Mouse (Mus musculus): ENCODE measurements at regions not wholly inside any gene's neighbourhood (a gene's known extent, or its start where the extent isn't known, plus 50 kb on each side); places are given as distances from the start of the nearest gene placed in this dataset.

DNA sequence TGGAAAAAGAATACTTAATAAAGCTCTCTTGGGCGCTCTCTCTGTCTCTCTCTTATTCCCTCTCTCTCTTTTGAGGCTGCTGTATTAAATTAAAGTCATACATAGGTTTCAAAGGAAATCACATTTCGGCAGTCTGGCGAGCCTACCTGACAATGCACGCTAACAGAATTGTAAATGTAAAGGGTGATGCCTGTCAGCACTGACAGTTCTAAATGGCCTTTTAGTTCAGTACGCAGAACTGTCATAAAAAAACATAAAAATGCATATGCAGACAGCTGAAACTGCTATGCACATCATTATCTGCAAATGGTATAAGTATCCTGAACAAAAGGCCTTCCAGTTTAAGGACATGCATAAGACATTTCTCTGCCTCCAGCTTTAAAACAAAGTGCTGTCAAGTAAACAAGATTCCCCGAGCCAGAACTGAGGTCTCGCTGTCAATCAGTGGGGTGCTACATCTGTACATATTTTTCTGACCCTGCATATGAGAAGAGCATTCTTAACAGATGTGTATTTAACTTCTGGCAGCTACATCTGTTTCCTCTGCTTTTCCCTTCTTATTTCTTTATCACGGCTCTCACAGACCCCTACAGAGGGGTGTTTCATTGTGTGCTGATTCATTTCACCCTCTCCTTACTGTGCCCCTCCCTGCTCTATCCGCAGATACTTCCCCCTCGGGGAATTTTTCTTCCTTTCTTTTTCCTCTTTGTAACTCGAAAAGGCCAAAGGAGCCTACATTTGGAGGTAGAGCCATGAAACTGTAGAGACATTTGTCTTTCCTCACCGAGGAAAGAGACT, 574.5 kb downstream of the Ebf1 start:
- Histone ChIP-seq H3K27ac (no peak overlapping the region), H3K4me3 (replicated peaks; ENCODE audit: low read length) (no peak overlapping the region), H3K9ac (0 out of 2 replicates have a peak overlapping the region, but pooled peaks have one; percentile 9), H3K4me2 (replicated peaks) (no peak overlapping the region), H3K4me1 (replicated peaks; ENCODE audit: control insufficient read depth, insufficient read depth, low read length) (peaks cover 6% of the 10 kb centered on the region; the same call in 1 of the 2 replicates), H3K9me3 (ENCODE audit: control insufficient read depth, low read length) (no peaks in the 10 kb centered on the region), H3K27me3 (ENCODE audit: control insufficient read depth, insufficient read depth, low read length) (no peaks in the 10 kb centered on the region), H3K36me3 (replicated peaks; ENCODE audit: control insufficient read depth, insufficient read depth) (no peaks in the 10 kb centered on the region)
- no peak for ATAC-seq (ENCODE audit: low FRiP score)
- 47% methylated on average over 12 of the region's 12 CpGs for WGBS
- DNase-seq (ENCODE audit: low spot score), result peak; percentile 40

GRCm38 (mm10) chr11:45193319-45193718, 576.2 kb downstream of the Ebf1 start:
- DNase-seq (ENCODE audit: low spot score) (no peak), ATAC-seq (ENCODE audit: low FRiP score) (no peak)
- 92% methylated on average over 5 of the region's 5 CpGs for WGBS

GRCm38 (mm10) chr11:45199520-45199919, 582.4 kb downstream of the Ebf1 start:
- Histone ChIP-seq H3K36me3 (replicated peaks; ENCODE audit: control insufficient read depth, insufficient read depth) (no peaks in the 10 kb centered on the region), H3K9ac (no peak overlapping the region), H3K9me3 (ENCODE audit: control insufficient read depth, low read length) (no peaks in the 10 kb centered on the region), H3K4me2 (replicated peaks) (no peak overlapping the region), H3K4me3 (replicated peaks; ENCODE audit: low read length) (no peak overlapping the region), H3K4me1 (replicated peaks; ENCODE audit: control insufficient read depth, insufficient read depth, low read length) (no peaks in the 10 kb centered on the region), H3K27ac (no peak overlapping the region), H3K27me3 (ENCODE audit: control insufficient read depth, insufficient read depth, low read length) (no peaks in the 10 kb centered on the region)
- ATAC-seq (ENCODE audit: low FRiP score), result no peak
- no peak for DNase-seq (ENCODE audit: low spot score)
- 86% methylated on average over 4 of the region's 4 CpGs for WGBS

More at GRCm38 (mm10) chr11:45193319-45193718, 576.2 kb downstream of the Ebf1 start:
- Histone ChIP-seq H3K27ac (no peak overlapping the region), H3K4me1 (replicated peaks; ENCODE audit: control insufficient read depth, insufficient read depth, low read length) (peaks cover 6% of the 10 kb centered on the region; the same call in 1 of the 2 replicates), H3K9me3 (ENCODE audit: control insufficient read depth, low read length) (no peaks in the 10 kb centered on the region), H3K4me2 (replicated peaks) (no peak overlapping the region), H3K27me3 (ENCODE audit: control insufficient read depth, insufficient read depth, low read length) (no peaks in the 10 kb centered on the region), H3K36me3 (replicated peaks; ENCODE audit: control insufficient read depth, insufficient read depth) (no peaks in the 10 kb centered on the region), H3K9ac (no peak overlapping the region), H3K4me3 (replicated peaks; ENCODE audit: low read length) (no peak overlapping the region)

- ATAC-seq (ENCODE audit: low FRiP score) (no peak), DNase-seq (ENCODE audit: low spot score) (no peak)
- no peaks in the 10 kb centered on the region for H3K4me1 ChIP-seq (replicated peaks; ENCODE audit: control insufficient read depth, insufficient read depth, low read length)
- H3K4me2 ChIP-seq (replicated peaks), result no peak overlapping the region
- no peaks in the 10 kb centered on the region for H3K36me3 ChIP-seq (replicated peaks; ENCODE audit: control insufficient read depth, insufficient read depth)
- no peaks in the 10 kb centered on the region for H3K27me3 ChIP-seq (ENCODE audit: control insufficient read depth, insufficient read depth, low read length)
- H3K9me3 ChIP-seq (ENCODE audit: control insufficient read depth, low read length), result no peaks in the 10 kb centered on the region
- no peak overlapping the region for H3K27ac ChIP-seq
- 84% methylated on average over 9 of the region's 9 CpGs for WGBS
- H3K4me3 ChIP-seq (replicated peaks; ENCODE audit: low read length), result no peak overlapping the region
- H3K9ac ChIP-seq, result no peak overlapping the region
These were observed 583.7 kb downstream of the Ebf1 start for GRCm38 (mm10) chr11:45200714-45201405.

- H3K9ac ChIP-seq, result no peak overlapping the region
- H3K4me2 ChIP-seq (replicated peaks), result no peak overlapping the region
- WGBS, result 71% methylated on average over 5 of the region's 5 CpGs
- H3K36me3 ChIP-seq (replicated peaks; ENCODE audit: control insufficient read depth, insufficient read depth), result no peaks in the 10 kb centered on the region
- no peak for DNase-seq (ENCODE audit: low spot score)
- no peaks in the 10 kb centered on the region for H3K27me3 ChIP-seq (ENCODE audit: control insufficient read depth, insufficient read depth, low read length)
- H3K4me3 ChIP-seq (replicated peaks; ENCODE audit: low read length), result no peak overlapping the region
- no peak for ATAC-seq (ENCODE audit: low FRiP score)
- no peak overlapping the region for H3K27ac ChIP-seq
- H3K9me3 ChIP-seq (ENCODE audit: control insufficient read depth, low read length), result no peaks in the 10 kb centered on the region
- no peaks in the 10 kb centered on the region for H3K4me1 ChIP-seq (replicated peaks; ENCODE audit: control insufficient read depth, insufficient read depth, low read length)
These were observed 586.3 kb downstream of the Ebf1 start for GRCm38 (mm10) chr11:45203446-45203845.

- no peaks in the 10 kb centered on the region for H3K4me1 ChIP-seq (replicated peaks; ENCODE audit: control insufficient read depth, insufficient read depth, low read length)
- DNase-seq (ENCODE audit: low spot score) (no peak), ATAC-seq (ENCODE audit: low FRiP score) (no peak)
- H3K27ac ChIP-seq, result no peak overlapping the region
- H3K4me2 ChIP-seq (replicated peaks), result no peak overlapping the region
- 83% methylated on average over 8 of the region's 8 CpGs for WGBS
- H3K36me3 ChIP-seq (replicated peaks; ENCODE audit: control insufficient read depth, insufficient read depth), result no peaks in the 10 kb centered on the region
- no peaks in the 10 kb centered on the region for H3K9me3 ChIP-seq (ENCODE audit: control insufficient read depth, low read length)
- H3K9ac ChIP-seq, result no peak overlapping the region
- no peaks in the 10 kb centered on the region for H3K27me3 ChIP-seq (ENCODE audit: control insufficient read depth, insufficient read depth, low read length)
- no peak overlapping the region for H3K4me3 ChIP-seq (replicated peaks; ENCODE audit: low read length)
These were observed 589.8 kb downstream of the Ebf1 start for GRCm38 (mm10) chr11:45206611-45207525.

- no peak overlapping the region for H3K4me2 ChIP-seq (replicated peaks)
- no peak for DNase-seq (ENCODE audit: low spot score)
- ATAC-seq (ENCODE audit: low FRiP score), result no peak
These were observed 597.0 kb downstream of the Ebf1 start for GRCm38 (mm10) chr11:45214096-45214495.

DNA sequence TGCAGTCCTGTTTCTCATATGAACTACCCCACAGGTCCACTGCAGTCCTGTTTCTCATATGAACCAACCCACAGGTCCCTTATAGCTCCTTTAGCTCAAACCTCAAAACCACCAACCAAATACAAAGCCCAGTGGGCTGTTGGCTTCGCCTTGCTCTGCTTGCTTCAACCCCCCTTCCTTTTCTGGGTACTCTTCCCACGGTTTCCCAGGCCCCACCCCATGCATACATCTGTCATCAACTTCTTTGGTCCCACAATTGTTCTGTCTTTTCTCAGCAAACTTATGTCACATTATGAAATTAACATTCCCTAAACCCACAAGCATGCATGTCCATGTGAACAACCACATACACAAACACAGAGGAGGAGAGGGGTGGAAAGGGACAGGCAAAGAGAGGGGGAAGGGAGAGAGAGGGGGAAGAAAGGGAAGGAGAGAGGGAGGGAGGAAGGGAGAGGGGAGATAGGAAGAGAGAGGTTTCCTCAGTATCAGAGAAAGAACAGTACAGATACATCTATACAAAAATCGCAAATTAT, 599.9 kb downstream of the Ebf1 start:
- Histone ChIP-seq H3K4me2 (replicated peaks) (no peak overlapping the region), H3K9ac (no peak overlapping the region), H3K36me3 (replicated peaks; ENCODE audit: control insufficient read depth, insufficient read depth) (no peaks in the 10 kb centered on the region), H3K27ac (no peak overlapping the region), H3K4me3 (replicated peaks; ENCODE audit: low read length) (no peak overlapping the region), H3K4me1 (replicated peaks; ENCODE audit: control insufficient read depth, insufficient read depth, low read length) (no peaks in the 10 kb centered on the region), H3K27me3 (ENCODE audit: control insufficient read depth, insufficient read depth, low read length) (no peaks in the 10 kb centered on the region), H3K9me3 (ENCODE audit: control insufficient read depth, low read length) (no peaks in the 10 kb centered on the region)
- DNase-seq (ENCODE audit: low spot score) (no peak), ATAC-seq (ENCODE audit: low FRiP score) (no peak)
- WGBS, result 78% methylated on average over 3 of the region's 3 CpGs

More at GRCm38 (mm10) chr11:45214096-45214495, 597.0 kb downstream of the Ebf1 start:
- H3K9ac ChIP-seq, result no peak overlapping the region
- no peaks in the 10 kb centered on the region for H3K36me3 ChIP-seq (replicated peaks; ENCODE audit: control insufficient read depth, insufficient read depth)
- WGBS, result 82% methylated on average over 1 of the region's 1 CpGs
- H3K9me3 ChIP-seq (ENCODE audit: control insufficient read depth, low read length), result no peaks in the 10 kb centered on the region
- H3K27ac ChIP-seq, result no peak overlapping the region
- H3K4me3 ChIP-seq (replicated peaks; ENCODE audit: low read length), result no peak overlapping the region
- H3K27me3 ChIP-seq (ENCODE audit: control insufficient read depth, insufficient read depth, low read length), result no peaks in the 10 kb centered on the region
- no peaks in the 10 kb centered on the region for H3K4me1 ChIP-seq (replicated peaks; ENCODE audit: control insufficient read depth, insufficient read depth, low read length)

All from hindbrain, embryonic 14.5 days (tissue).